Mouse (Mus musculus): ENCODE results near the gene Creb3l2.

GRCm38 (mm10) chr6:37401928-37402327 is 40.0 kb downstream of the Creb3l2 start:
- TF ChIP-seq CTCF (IDR thresholded peaks at IDR 0.05; ENCODE audit: control insufficient read depth, insufficient read depth, low read length) (no peak), POLR2A (IDR thresholded peaks at IDR 0.05; ENCODE audit: borderline replicate concordance, control insufficient read depth, low read depth, low read length) (no peak)

Measured in bone marrow, adult 2 months (tissue).